Mouse (Mus musculus) myocyte (in vitro differentiated cells): Measurements from ENCODE around the gene Dock7. TPM values are rescaled to one million over a fixed set of nuclear protein-coding genes. Genes with fewer than 3 reads are reported as not detected.

Source experiments
- H3K27me3 ChIP-seq: one replicate; pipeline ENCODE4 v1.6.1; 2011; ENCODE audit not compliant: control insufficient read depth, insufficient read depth, insufficient read length
- H3K36me3 ChIP-seq: one replicate; pipeline ENCODE4 v1.6.1; 2011; ENCODE audit not compliant: control insufficient read depth, insufficient read depth
- H3K4me2 ChIP-seq: one replicate; pipeline ENCODE4 v1.6.1; 2011; ENCODE audit warnings: low read depth, control low read depth
- H3K4me3 ChIP-seq: one replicate; pipeline ENCODE4 v1.5.1; 2011; ENCODE audit warnings: mild to moderate bottlenecking, control low read depth, moderate library complexity
- H3K79me2 ChIP-seq: one replicate; pipeline ENCODE4 v1.6.1; 2011; ENCODE audit not compliant: control insufficient read depth, insufficient read depth
- H3ac ChIP-seq: one replicate; pipeline ENCODE4 v1.6.1; 2011; ENCODE audit not compliant: control insufficient read depth, insufficient read length
- CEBPB ChIP-seq: IDR thresholded peaks from 2 replicates; pipeline ENCODE4 v1.6.1; 2011; ENCODE audit warnings: mild to moderate bottlenecking, moderate library complexity; ENCODE audit not compliant: poor library complexity, insufficient read depth, severe bottlenecking
- E2F4 ChIP-seq: IDR thresholded peaks from one replicate; pipeline ENCODE4 v1.6.1; 2011; ENCODE audit warnings: mild to moderate bottlenecking, control low read depth, moderate library complexity; ENCODE audit not compliant: insufficient read depth
- MAX ChIP-seq: IDR thresholded peaks from one replicate; pipeline ENCODE4 v1.6.1; 2011; ENCODE audit warnings: low read depth, mild to moderate bottlenecking, control low read depth
- MYOD1 ChIP-seq, 3 experiments: IDR thresholded peaks; one replicate each; pipeline ENCODE4 v1.6.1; 2011; ENCODE audit warnings: control low read depth in 2 of 3, low read depth in 2 of 3, mild to moderate bottlenecking in 2 of 3, moderate library complexity in 1 of 3; ENCODE audit not compliant: insufficient read length in 2 of 3, control insufficient read depth in 1 of 3
- MYOG ChIP-seq, 3 experiments: IDR thresholded peaks; one replicate each; pipeline ENCODE4 v1.6.1; 2011; ENCODE audit warnings: control low read depth in 2 of 3, low read depth in 2 of 3, mild to moderate bottlenecking in 2 of 3; ENCODE audit not compliant: insufficient read length in 2 of 3, control insufficient read depth in 1 of 3, insufficient read depth in 1 of 3
- POLR2A ChIP-seq: IDR thresholded peaks from one replicate; pipeline ENCODE4 v1.6.1; 2011; ENCODE audit warnings: low read depth, mild to moderate bottlenecking, control low read depth, moderate library complexity; ENCODE audit not compliant: insufficient read length
- POLR2AphosphoS2 ChIP-seq: IDR thresholded peaks from one replicate; pipeline ENCODE4 v1.6.1; 2011; ENCODE audit warnings: low read depth, control low read depth; ENCODE audit not compliant: insufficient read length
- REST ChIP-seq: IDR thresholded peaks from one replicate; pipeline ENCODE4 v1.6.1; 2011; ENCODE audit warnings: mild to moderate bottlenecking, control low read depth, moderate library complexity; ENCODE audit not compliant: insufficient read depth, insufficient read length
- SRF ChIP-seq: IDR thresholded peaks from one replicate; pipeline ENCODE4 v1.6.1; 2011; ENCODE audit warnings: low read depth; ENCODE audit not compliant: control insufficient read depth, insufficient read length
- TCF12 ChIP-seq: IDR thresholded peaks from one replicate; pipeline ENCODE4 v1.6.1; 2011; ENCODE audit warnings: mild to moderate bottlenecking, control low read depth; ENCODE audit not compliant: poor library complexity, insufficient read depth, severe bottlenecking
- TCF3 ChIP-seq: IDR thresholded peaks from one replicate; pipeline ENCODE4 v1.6.1; 2011; ENCODE audit warnings: low read depth, control low read depth; ENCODE audit not compliant: insufficient read length
- USF1 ChIP-seq: IDR thresholded peaks from one replicate; pipeline ENCODE4 v1.6.1; 2011; ENCODE audit warnings: low read depth, mild to moderate bottlenecking, control low read depth, moderate library complexity
- polyA plus RNA-seq: library from polyadenylated mRNA; unstranded; fragments of >200 nt; fragmentation: generic; extraction: Trizol; gene quantifications from one replicate; pipeline ENCODE4 v1.2.1, GENCODE M21; 2012; ENCODE audit warnings: missing spikeins

The Dock7 gene
- polyA plus RNA-seq, 1 experiment, result 24.7 TPM

- Histone ChIP-seq H3K79me2 (no peaks in the 10 kb centered on the region), H3ac (no peak overlapping the region), H3K4me2 (no peak overlapping the region), H3K27me3 (no peaks in the 10 kb centered on the region), H3K36me3 (no peaks in the 10 kb centered on the region), H3K4me3 (no peak overlapping the region)
- no peak for TF ChIP-seq USF1
- no peak for TF ChIP-seq POLR2A
Observed at GRCm38 (mm10) chr4:99151434-99151833, 30.7 kb upstream of the Dock7 start.

- H3K27me3 ChIP-seq, result no peaks in the 10 kb centered on the region
- no peaks in the 10 kb centered on the region for H3K36me3 ChIP-seq
- TF ChIP-seq POLR2A, result no peak
- no peak for TF ChIP-seq E2F4
- no peak for TF ChIP-seq REST
- no peak for TF ChIP-seq MYOG (IDR thresholded peaks at IDR 0.05; ENCODE audit: control insufficient read depth in 1 of 3, insufficient read depth in 1 of 3, insufficient read length in 2 of 3, low read depth in 2 of 3)
- no peak for TF ChIP-seq SRF
- no peak for TF ChIP-seq CEBPB
- no peak for TF ChIP-seq TCF12
- TF ChIP-seq USF1, result no peak
- no peak for TF ChIP-seq MAX
- TF ChIP-seq MYOD1 (IDR thresholded peaks at IDR 0.05; ENCODE audit: control insufficient read depth in 1 of 3, insufficient read length in 2 of 3, low read depth in 2 of 3), result no peak
- TF ChIP-seq TCF3, result no peak
- no peak for TF ChIP-seq POLR2AphosphoS2
- no peak overlapping the region for H3ac ChIP-seq
- H3K4me2 ChIP-seq, result no peak overlapping the region
- H3K4me3 ChIP-seq, result no peak overlapping the region
- no peaks in the 10 kb centered on the region for H3K79me2 ChIP-seq
Observed at GRCm38 (mm10) chr4:99143323-99143722, 22.6 kb upstream of the Dock7 start.

GRCm38 (mm10) chr4:99141578-99141977, 20.9 kb upstream of the Dock7 start:
- no peak overlapping the region for H3K4me2 ChIP-seq
- H3K4me3 ChIP-seq, result no peak overlapping the region
- TF ChIP-seq REST, result no peak
- no peak for TF ChIP-seq POLR2A
- no peak for TF ChIP-seq MYOG (IDR thresholded peaks at IDR 0.05; ENCODE audit: control insufficient read depth in 1 of 3, insufficient read depth in 1 of 3, insufficient read length in 2 of 3, low read depth in 2 of 3)
- TF ChIP-seq USF1, result no peak
- no peak for TF ChIP-seq SRF
- TF ChIP-seq CEBPB, result no peak
- TF ChIP-seq TCF3, result no peak
- no peak for TF ChIP-seq E2F4
- no peaks in the 10 kb centered on the region for H3K27me3 ChIP-seq
- H3K79me2 ChIP-seq, result no peaks in the 10 kb centered on the region
- no peak overlapping the region for H3ac ChIP-seq
- H3K36me3 ChIP-seq, result no peaks in the 10 kb centered on the region

GRCm38 (mm10) chr4:99141171-99141570, 20.5 kb upstream of the Dock7 start:
- Histone ChIP-seq H3K4me2 (no peak overlapping the region), H3ac (no peak overlapping the region), H3K4me3 (no peak overlapping the region), H3K36me3 (no peaks in the 10 kb centered on the region), H3K27me3 (no peaks in the 10 kb centered on the region), H3K79me2 (no peaks in the 10 kb centered on the region)
- TF ChIP-seq POLR2A (no peak), E2F4 (no peak), SRF (no peak), MYOD1 (IDR thresholded peaks at IDR 0.05; ENCODE audit: control insufficient read depth in 1 of 3, insufficient read length in 2 of 3, low read depth in 2 of 3) (no peak), CEBPB (no peak), TCF12 (no peak), REST (no peak), POLR2AphosphoS2 (no peak), USF1 (no peak)

GRCm38 (mm10) chr4:99137986-99138641, 17.4 kb upstream of the Dock7 start:
- TF ChIP-seq MAX (no peak), USF1 (no peak), MYOG (IDR thresholded peaks at IDR 0.05; ENCODE audit: control insufficient read depth in 1 of 3, insufficient read depth in 1 of 3, insufficient read length in 2 of 3, low read depth in 2 of 3) (no peak), REST (no peak), TCF12 (no peak)
- Histone ChIP-seq H3K79me2 (no peaks in the 10 kb centered on the region), H3K36me3 (no peaks in the 10 kb centered on the region), H3K4me3 (no peak overlapping the region), H3ac (no peak overlapping the region), H3K4me2 (no peak overlapping the region), H3K27me3 (no peaks in the 10 kb centered on the region)
